Mouse (Mus musculus) brain, embryonic 14.5 days (tissue): ENCODE data around the gene Zc3h12b. TPM values are rescaled to one million over a fixed set of nuclear protein-coding genes. Genes with fewer than 3 reads are reported as not detected.
A peak's percentile ranks its signal among the peaks of the same experiment; 100 is the strongest.
"Not testable (repeated sequence)": the region's sequence is repeated elsewhere in the genome, so short reads cannot be mapped to it uniquely, and the experiment has no call there.

Source experiments
- DNase-seq: peaks from one replicate; pipeline ENCODE4 v3.0.0-alpha.2; 2011; ENCODE audit warnings: low read depth
- CTCF ChIP-seq: fragments of 200-500 bp; IDR thresholded peaks from 2 replicates; pipeline ENCODE4 v1.5.1; 2012; ENCODE audit warnings: inconsistent platforms, mild to moderate bottlenecking, moderate library complexity, borderline replicate concordance; ENCODE audit not compliant: insufficient read depth, insufficient read length; ENCODE audit errors: extremely low read depth
- POLR2A ChIP-seq: fragments of 200-500 bp; IDR thresholded peaks from 2 replicates; pipeline ENCODE4 v1.6.1; 2012; ENCODE audit warnings: mild to moderate bottlenecking, inconsistent platforms, borderline replicate concordance; ENCODE audit not compliant: poor library complexity, insufficient read depth, insufficient read length, severe bottlenecking; ENCODE audit errors: extremely low read depth
- polyA plus RNA-seq: library from polyadenylated mRNA; depleted of rRNA; stranded (reverse); fragments of >200 nt; gene quantifications from 2 replicates; pipeline ENCODE4 v1.2.3, GENCODE M21; 2012; rRNA removed

Zc3h12b gene
- polyA plus RNA-seq, 1 experiment: 2.9 TPM

- peak; percentile 98 for DNase-seq
- peak; percentile 33; the same call in 1 of the 2 replicates for TF ChIP-seq POLR2A
- TF ChIP-seq CTCF: no peak
Measured at GRCm38 (mm10) chrX:95956497-95957293, 245.2 kb downstream of the Zc3h12b start, which contains the start of gene Las1l. Gene Las1l, minus strand, starts transcription at chrX:95956962.

GRCm38 (mm10) chrX:95957461-95957860, 246.0 kb downstream of the Zc3h12b start:
- not testable (repeated sequence) for DNase-seq

DNA sequence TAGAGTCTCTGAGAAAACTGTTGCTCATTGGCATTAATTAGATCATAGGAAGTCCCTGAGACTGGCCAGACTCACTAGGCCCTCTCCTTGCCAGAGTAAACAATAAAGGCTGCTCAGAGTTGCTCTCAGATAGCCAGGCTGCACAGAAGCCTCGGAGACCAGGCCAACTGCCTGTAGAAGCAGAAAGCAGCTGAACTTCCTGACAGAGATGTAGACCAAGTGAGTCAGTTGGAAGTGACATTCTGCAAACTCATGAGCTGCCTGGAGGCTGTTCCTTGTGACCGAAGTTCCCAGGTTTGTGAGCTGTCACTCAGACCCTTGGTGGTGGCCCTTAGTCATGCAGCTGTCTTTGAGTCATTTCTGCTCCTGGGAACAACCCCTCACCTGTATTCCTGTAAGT, 251.9 kb downstream of the Zc3h12b start:
- TF ChIP-seq POLR2A: no peak
- no peak for TF ChIP-seq CTCF
- DNase-seq: no peak

DNA sequence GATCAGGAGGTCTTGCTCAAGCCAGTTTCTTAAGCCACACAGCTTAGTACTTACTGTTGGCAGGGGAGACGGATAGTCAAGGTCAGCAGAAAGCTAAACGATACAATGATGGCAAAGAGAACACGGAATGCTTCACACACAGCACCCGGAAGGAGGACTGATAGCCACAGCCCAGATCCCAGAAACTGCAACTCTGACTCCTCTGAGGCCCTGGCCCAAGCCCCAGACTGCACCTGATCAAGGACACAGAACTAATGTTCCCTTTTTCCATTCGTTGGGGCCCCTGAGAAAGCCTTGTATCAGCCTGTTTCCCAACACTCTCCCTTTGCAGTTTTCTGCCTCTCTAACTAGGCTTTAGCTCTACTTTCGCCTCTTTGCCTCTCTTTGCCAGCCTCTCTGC, 253.6 kb downstream of the Zc3h12b start:
- DNase-seq: no peak
- TF ChIP-seq CTCF (no peak), POLR2A (no peak)

- DNase-seq: peak; percentile 92
- no peak for TF ChIP-seq CTCF
- TF ChIP-seq POLR2A: no peak
Measured at GRCm38 (mm10) chrX:95967847-95968593, 256.5 kb downstream of the Zc3h12b start.

DNA sequence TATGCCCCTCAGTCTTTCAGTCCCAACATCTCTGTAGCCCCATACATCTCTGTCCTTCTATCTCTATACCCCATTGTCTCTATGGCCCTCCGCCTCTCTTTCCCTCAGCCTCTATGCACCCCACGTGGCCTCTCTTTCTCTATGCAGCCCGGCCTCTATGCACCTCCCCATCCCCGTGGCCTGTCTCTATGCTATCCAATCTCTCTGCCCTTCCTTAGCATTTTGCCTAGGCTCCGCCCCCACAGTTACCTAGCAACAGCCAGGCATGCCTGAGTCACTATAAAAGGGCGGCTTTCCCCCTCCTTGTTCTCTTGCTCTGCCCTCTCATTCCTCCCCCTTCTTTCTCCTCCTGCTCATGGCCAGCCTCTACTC, 257.1 kb downstream of the Zc3h12b start:
- TF ChIP-seq POLR2A: peak; percentile 21; the same call in 1 of the 2 replicates
- no peak for TF ChIP-seq CTCF
- peak; percentile 96 for DNase-seq

DNA sequence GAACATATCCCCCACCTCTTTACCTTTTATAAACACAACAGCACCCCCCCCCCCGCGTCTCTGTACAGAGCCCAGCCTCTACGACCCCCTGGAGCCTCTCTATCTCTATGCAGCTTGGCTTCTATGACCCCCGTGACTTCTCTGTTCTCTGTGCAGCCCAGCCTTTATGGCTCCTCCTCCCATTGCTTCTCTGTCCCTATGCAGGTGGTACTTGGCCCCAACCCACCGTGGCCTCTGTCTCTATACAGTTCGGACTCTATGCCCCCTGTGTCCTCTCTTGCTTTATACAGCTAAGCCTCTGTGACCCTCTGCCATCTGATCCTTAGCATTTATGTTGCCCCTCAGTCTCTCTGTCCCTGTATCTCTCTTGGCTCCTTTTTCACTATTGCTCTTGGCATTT, 257.6 kb downstream of the Zc3h12b start:
- TF ChIP-seq CTCF (no peak), POLR2A (no peak)
- DNase-seq: no peak

DNA sequence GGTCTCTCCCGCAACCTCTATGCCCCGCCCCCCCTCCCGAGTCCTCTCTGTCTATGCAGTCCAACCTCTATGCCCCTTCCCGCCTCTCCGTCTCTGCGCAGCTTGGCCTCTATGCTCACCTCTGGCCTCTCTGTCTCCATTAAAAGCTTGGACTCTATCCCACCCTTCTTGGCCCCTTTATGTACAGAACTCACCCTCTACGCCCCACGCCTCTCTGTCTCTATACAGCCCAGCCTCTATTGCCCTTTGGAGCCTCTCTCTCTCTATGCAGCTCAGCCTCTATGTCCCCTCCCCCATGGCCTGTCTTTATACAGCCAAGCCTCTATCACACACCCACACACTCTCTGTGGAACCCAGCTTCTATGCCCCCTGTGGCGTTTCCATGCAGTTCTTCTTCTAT, 258.5 kb downstream of the Zc3h12b start:
- no peak for TF ChIP-seq POLR2A
- TF ChIP-seq CTCF: no peak
- no peak for DNase-seq

Other genes starting within 250 kb of the Zc3h12b start
- 0.32 and 0.33 TPM in 2 replicates for gene Asb12, start 153.7 kb upstream of the Zc3h12b start, polyA plus RNA-seq
- gene Pfn5, start 153.6 kb upstream of the Zc3h12b start, polyA plus RNA-seq: not detected in 2 replicates
- 58.8 and 64.9 TPM in 2 replicates for gene Zc4h2, start 53.2 kb upstream of the Zc3h12b start, polyA plus RNA-seq
- 55.4 and 84.0 TPM in 2 replicates for gene Las1l, start 245.3 kb downstream of the Zc3h12b start, polyA plus RNA-seq